Mouse (Mus musculus): Measurements from ENCODE around the gene Serpine1.
"Not testable (repeated sequence)": the region's sequence is repeated elsewhere in the genome, so short reads cannot be mapped to it uniquely, and the experiment has no call there.

Gene Serpine1

GRCm38 (mm10) chr5:137072079-137072960 is at the start of gene Serpine1:
TSS of gene Serpine1 (minus strand) at chr5:137072268.
- DNase-seq (ENCODE audit: low spot score in 2 of 2), result peak; percentile 65 to 69

- DNase-seq (ENCODE audit: low spot score in 2 of 2), result no peak
Measured at GRCm38 (mm10) chr5:137121280-137121679, 49.2 kb upstream of the Serpine1 start.

DNA sequence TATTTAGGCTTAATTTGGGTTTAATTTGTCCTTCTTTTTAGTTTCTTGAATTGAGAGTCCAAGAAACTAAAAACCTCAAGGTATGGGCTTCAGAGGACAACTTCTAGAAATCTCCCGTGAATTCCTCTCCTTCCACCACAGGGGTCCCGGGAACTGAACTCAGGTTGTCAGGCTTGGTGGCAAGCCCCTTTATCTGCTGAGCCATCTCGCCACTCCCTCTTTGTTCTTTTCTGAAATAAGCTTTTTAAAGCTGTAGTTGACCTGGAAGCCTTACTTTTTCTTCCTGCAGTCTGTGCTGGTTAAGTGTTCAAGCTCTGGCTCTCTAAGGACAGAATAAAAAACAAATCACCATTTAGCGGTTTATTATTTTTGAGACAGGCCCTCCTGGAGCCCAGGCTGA is 46.8 kb upstream of the Serpine1 start:
- no peak for DNase-seq (ENCODE audit: low spot score in 2 of 2)

DNA sequence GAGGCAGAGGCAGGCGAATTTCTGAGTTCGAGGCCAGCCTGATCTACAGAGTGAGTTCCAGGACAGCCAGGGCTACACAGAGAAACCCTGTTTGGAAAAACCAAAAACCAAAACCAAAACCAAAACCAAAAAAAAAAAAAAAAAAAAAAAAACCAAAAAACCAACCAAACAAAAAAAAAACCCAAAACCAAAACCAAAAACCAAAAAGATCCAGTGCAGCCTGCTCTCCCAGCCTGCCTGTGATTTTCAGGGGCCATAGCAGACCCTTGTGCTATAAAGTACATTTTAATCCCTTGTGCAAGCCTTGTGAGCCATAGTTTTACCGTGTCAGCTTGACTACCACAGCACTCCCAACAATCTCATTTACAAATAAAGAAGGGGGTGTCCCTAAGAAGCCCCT is 45.9 kb upstream of the Serpine1 start:
- not testable (repeated sequence) for DNase-seq (ENCODE audit: low spot score in 2 of 2)

- no peak for DNase-seq (ENCODE audit: low spot score in 2 of 2)
Measured at GRCm38 (mm10) chr5:137116987-137117386, 44.9 kb upstream of the Serpine1 start.

DNA sequence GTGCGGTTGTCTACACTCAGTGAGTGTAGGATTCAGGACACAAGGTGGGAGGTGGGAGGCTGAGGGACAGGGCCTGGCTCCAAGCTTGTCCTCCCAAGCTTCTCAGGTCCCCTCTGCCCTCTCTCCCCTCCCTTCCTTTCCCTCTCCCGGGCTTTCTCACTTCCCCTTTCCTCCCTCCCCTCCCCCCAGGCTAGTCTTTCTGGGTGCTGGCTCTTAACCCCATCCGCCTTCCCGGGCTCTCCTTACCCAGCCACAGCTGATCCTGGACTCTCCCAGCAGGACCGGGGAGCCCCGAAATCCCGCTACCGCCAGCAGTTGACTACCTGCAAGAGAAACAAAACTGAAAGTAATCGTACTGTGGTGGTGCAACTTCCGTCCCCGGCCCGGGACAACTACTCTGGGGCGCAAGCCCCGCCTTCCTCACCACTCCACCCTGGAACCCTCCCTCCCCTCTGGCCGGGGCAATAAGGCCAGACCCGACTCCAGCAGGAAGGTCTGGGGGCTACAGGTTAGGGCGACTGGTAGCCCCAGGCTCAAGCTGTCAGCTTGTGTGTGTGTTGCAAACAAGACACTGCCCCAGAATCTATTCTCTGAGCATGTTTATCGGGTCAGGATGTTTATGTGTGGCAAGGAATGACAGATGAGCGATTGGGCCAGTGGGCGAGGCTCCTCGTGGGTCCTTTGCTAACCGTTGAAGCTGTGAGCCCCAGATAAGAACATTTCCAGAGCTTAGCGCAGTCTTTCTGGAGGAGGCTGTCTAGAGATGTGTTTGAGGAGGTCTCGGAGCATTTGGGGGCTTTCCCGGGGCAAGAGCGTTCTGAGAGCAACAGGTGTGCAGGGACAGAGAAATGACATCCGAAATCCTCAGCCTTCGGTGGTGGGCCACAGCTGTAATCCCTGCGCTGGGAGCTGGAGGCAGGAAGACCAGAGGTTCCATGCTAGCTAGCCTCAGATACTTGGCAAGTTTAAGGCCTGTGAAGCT is 44.1 kb upstream of the Serpine1 start, which contains the start of gene Trim56:
Gene Trim56 (minus strand): TSS at position 344 of the 982 bp plus-strand sequence.
- DNase-seq (ENCODE audit: low spot score in 2 of 2), result no peak

- DNase-seq (ENCODE audit: low spot score in 2 of 2), result no peak
Measured at GRCm38 (mm10) chr5:137114891-137115561, 43.0 kb upstream of the Serpine1 start.

GRCm38 (mm10) chr5:137111542-137112408 is 39.7 kb upstream of the Serpine1 start:
- DNase-seq (ENCODE audit: low spot score in 2 of 2), result no peak

- no peak for DNase-seq (ENCODE audit: low spot score in 2 of 2)
Measured at GRCm38 (mm10) chr5:137110863-137111262, 38.8 kb upstream of the Serpine1 start.

- no peak for DNase-seq (ENCODE audit: low spot score in 2 of 2)
Measured at GRCm38 (mm10) chr5:137109941-137110593, 38.0 kb upstream of the Serpine1 start.

- no peak for DNase-seq (ENCODE audit: low spot score in 2 of 2)
Measured at GRCm38 (mm10) chr5:137108111-137108510, 36.0 kb upstream of the Serpine1 start.

GRCm38 (mm10) chr5:137107670-137108069 is 35.6 kb upstream of the Serpine1 start:
- no peak for DNase-seq (ENCODE audit: low spot score in 2 of 2)

DNA sequence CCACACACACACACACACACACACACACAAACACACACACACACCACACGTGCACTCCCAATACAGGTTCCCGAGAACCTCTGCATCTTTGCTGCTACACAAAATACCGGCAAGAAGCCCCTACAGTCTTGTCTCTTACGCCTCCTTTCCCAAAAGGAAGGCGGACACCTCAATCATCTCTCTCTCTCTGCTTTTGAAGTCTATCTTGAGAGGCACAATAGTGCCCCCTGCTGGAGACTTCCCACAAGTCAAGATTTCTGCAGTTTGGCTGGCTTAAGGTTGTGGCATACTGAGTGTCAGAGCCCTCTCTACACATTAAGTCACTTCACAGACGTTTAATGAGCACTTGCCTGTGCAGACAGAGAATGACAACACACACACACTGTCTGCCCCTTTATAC is 35.0 kb upstream of the Serpine1 start:
- peak in 1 of 2 experiments; percentile 90 for DNase-seq (ENCODE audit: low spot score in 2 of 2)

DNA sequence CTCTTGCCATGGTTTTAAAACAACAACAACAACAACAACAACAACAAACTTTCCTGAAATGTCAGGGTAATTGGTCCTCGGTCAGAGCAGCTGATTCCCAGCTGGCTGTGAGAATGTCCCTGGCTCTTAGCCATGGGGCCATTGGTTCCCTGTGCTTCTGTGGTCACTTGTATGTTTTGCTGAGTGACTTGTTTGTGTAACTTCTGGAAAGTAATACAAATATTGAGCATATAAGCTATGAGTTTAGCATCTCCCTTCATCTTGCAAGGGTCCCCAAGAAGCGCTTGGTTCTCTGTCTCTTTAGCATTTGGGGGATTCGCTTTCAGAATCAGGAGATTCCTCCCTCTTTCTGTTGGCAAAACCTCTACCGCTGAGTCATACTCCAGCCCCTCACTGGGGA is 34.4 kb upstream of the Serpine1 start:
- DNase-seq (ENCODE audit: low spot score in 2 of 2), result no peak

- DNase-seq (ENCODE audit: low spot score in 2 of 2), result no peak
Measured at GRCm38 (mm10) chr5:137103969-137104368, 31.9 kb upstream of the Serpine1 start.

GRCm38 (mm10) chr5:137102575-137103522 is 30.8 kb upstream of the Serpine1 start:
- DNase-seq (ENCODE audit: low spot score in 2 of 2), result peak; percentile 67 to 86

GRCm38 (mm10) chr5:137102078-137102477 is 30.0 kb upstream of the Serpine1 start:
- no peak for DNase-seq (ENCODE audit: low spot score in 2 of 2)

DNA sequence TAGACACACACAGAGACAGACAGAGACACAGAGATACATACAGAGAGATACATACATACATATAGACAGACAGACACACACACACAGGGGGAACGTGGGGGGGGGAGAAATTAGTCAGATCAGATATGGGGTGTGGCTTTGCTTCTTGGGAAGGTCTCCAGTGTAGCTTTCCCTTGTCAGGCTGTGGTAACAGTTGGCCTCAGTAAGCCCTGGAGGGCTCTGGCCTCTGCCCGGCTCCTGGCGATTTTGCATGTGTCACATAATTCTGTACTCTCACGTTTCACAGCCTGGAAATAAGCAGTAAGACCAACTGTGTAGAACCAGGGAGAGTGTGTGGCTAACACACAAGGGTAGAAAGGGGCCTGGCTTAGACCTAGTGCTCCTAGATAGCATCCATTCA is 28.6 kb upstream of the Serpine1 start:
- no peak for DNase-seq (ENCODE audit: low spot score in 2 of 2)

DNA sequence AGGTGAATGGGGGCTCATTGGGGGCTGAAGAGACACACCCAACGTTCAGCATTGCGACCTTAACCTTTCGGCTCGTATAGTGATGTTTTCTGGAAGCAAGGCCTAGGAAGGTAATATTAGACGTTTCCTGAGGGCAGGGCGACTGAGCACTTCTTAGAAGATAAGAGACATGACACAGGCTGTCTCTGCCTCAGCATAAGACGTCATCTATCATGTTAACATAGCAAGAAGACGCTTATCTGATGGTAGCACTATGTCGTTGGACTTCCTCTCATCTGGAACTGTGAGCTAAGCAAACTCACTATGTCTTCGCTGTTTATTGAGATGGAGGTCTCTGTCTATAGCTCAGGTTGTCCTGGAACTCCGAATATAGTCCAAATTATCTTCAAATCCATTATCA is 26.4 kb upstream of the Serpine1 start:
- DNase-seq (ENCODE audit: low spot score in 2 of 2), result no peak

Measured in left cerebral cortex, adult 9 months (tissue).